Mouse (Mus musculus): ENCODE results near the gene Ints3. TPM values are rescaled to one million over a fixed set of nuclear protein-coding genes. Genes with fewer than 3 reads are reported as not detected.

Gene Ints3
- polyA plus RNA-seq, 1 experiment from 2014 or later, result 31.5 TPM

DNA sequence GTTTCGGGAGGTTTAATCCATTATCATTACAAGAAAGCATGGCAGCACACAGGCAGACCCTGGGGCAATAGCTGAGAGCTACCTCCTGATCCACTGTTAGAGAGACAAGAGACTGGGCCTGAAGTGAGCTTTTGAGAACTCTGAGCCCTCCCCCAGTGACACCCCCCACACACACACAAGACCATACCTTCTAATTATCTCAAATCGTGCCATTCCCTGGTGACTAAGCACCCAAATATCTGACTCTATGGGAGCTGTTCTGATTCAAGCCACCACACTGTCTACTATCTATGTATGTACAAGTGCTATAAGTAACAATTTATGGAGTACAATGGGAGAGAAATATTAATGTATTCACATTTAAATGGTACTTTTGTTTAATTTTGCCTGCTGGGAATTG lies 7.3 kb upstream of the Ints3 start:
- no peak overlapping the region for H3K9ac ChIP-seq (replicated peaks)
- WGBS, result 86% methylated on average over 2 of the region's 2 CpGs
- H3K4me1 ChIP-seq, result peaks cover 3% of the 10 kb centered on the region
- no peaks in the 10 kb centered on the region for H3K9me3 ChIP-seq (replicated peaks)
- no peak overlapping the region for H3K4me3 ChIP-seq (replicated peaks)
- no peaks in the 10 kb centered on the region for H3K36me3 ChIP-seq
- ATAC-seq (ENCODE audit: low FRiP score), result no peak
- H3K4me2 ChIP-seq, result no peak overlapping the region
- H3K27me3 ChIP-seq (replicated peaks), result no peaks in the 10 kb centered on the region
- no peak overlapping the region for H3K27ac ChIP-seq (replicated peaks)

DNA sequence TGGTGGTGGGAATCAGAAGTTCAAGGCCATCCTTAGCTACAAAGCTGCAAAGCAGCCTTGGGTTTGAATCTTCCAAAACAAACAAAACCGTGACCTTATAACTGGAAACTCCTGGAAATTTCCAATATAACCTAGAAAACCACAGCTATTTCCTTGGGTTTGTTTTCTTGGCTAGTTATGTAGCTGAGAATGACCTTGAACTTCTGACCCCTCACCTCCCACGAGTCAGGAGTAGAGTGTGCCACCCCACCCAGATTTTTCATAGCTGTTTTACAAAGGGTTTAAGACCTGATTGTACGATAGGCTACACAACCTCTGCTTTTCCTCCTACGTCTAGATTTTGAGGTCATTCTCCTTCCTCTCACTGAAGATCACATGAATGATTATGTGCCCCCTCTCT lies 3.7 kb upstream of the Ints3 start:
- WGBS, result 85% methylated on average over 4 of the region's 4 CpGs
- H3K4me3 ChIP-seq (replicated peaks), result no peak overlapping the region
- no peak for ATAC-seq (ENCODE audit: low FRiP score)
- no peak overlapping the region for H3K9ac ChIP-seq (replicated peaks)
- no peaks in the 10 kb centered on the region for H3K27me3 ChIP-seq (replicated peaks)
- H3K4me2 ChIP-seq, result no peak overlapping the region
- H3K9me3 ChIP-seq (replicated peaks), result no peaks in the 10 kb centered on the region
- H3K27ac ChIP-seq (replicated peaks), result no peak overlapping the region
- peaks cover 10% of the 10 kb centered on the region for H3K4me1 ChIP-seq
- H3K36me3 ChIP-seq, result no peaks in the 10 kb centered on the region

DNA sequence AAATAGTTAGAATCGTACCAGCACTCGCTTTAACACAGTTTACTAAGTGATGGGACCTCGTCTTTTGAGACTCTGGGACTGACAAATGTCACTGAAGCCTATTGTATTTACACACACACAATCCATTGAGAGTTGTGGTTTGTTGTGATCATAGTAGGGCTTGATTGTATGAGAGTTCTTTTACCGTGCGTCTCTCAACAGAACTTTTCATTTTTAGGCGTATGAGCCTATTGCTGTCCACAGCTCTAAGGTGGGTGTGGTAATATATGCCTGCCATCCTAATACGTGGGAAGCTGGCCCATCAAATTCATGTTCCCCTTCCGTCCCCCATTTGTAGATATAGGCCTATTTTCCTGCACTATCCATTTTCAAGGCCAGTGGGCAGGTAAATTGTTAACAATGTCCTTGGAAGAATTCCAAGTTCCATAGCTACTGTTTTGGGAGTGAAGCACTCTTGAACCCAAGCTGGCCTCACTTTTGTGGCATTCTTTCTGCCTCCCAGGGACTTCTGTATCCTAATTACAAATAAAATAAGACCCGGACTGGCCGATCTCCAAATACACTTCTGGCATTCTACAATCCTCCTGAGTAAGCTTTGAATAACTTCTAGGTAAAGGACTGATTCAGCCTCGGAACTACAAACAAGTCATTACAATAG lies 780 bp upstream of the Ints3 start:
- Histone ChIP-seq H3K36me3 (peaks cover 3% of the 10 kb centered on the region; the same call in 1 of the 2 replicates), H3K9ac (replicated peaks) (peak overlapping the region; percentile 56), H3K27me3 (replicated peaks) (no peaks in the 10 kb centered on the region), H3K9me3 (replicated peaks) (no peaks in the 10 kb centered on the region), H3K4me1 (peaks cover 34% of the 10 kb centered on the region), H3K4me3 (replicated peaks) (peak overlapping the region; percentile 79), H3K4me2 (peak overlapping the region; percentile 94), H3K27ac (replicated peaks) (peak overlapping the region; percentile 95)
- 58% methylated on average over 11 of the region's 11 CpGs for WGBS
- 0 out of 2 replicates have a peak, but pooled peaks have one; percentile 1 for ATAC-seq (ENCODE audit: low FRiP score)

DNA sequence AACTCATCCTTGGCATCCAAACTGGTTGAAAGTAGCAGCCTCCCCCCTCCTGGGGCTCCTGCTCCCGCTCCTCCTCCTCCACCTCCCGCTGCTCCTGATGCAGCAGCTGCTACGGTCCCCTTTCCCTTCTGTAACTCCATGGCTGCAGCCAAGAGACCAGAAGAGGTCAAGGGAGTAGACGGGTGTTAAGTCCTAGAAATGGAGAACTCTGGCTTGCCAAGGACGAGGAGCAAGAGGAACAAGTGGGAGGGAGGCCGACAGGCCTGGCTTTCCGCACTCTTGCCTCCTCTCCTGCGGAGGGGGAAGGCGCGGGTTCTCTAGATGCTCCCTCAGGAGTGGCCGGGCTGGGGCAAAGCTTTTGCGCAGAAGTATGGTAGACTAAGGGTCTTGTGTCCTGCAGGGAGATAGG lies 607 bp downstream of the Ints3 start:
- peak overlapping the region; percentile 94 for H3K4me2 ChIP-seq
- H3K4me1 ChIP-seq, result peaks cover 44% of the 10 kb centered on the region
- peaks cover 3% of the 10 kb centered on the region; the same call in 1 of the 2 replicates for H3K36me3 ChIP-seq
- ATAC-seq (ENCODE audit: low FRiP score), result peak; percentile 42
- H3K27ac ChIP-seq (replicated peaks), result peak overlapping the region; percentile 95
- peak overlapping the region; percentile 79 for H3K4me3 ChIP-seq (replicated peaks)
- WGBS, result 0% methylated on average over 12 of the region's 12 CpGs
- H3K9me3 ChIP-seq (replicated peaks), result no peaks in the 10 kb centered on the region
- H3K9ac ChIP-seq (replicated peaks), result peak overlapping the region; percentile 95
- no peaks in the 10 kb centered on the region for H3K27me3 ChIP-seq (replicated peaks)

DNA sequence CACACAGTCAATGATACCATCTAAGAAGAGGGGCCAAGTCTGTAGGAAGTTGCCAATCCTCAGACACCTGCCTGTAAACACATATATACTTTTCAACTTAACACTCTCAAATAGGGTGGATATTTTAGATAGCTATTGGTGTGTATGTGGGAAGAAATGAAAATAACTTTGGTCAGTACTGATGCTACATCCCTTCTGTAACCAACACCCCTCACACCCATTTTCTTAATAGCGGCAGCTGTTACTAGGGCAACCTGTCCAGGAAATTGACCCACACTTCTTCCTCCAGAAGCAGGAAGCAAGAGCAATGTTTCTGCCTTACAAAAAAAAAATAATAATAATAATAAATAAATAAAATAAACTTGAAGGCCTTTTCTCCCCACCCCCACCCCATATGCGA lies 1.1 kb downstream of the Ints3 start:
- H3K4me1 ChIP-seq, result peaks cover 44% of the 10 kb centered on the region
- 10% methylated on average over 2 of the region's 2 CpGs for WGBS
- no peaks in the 10 kb centered on the region for H3K27me3 ChIP-seq (replicated peaks)
- ATAC-seq (ENCODE audit: low FRiP score), result no peak
- H3K9me3 ChIP-seq (replicated peaks), result no peaks in the 10 kb centered on the region
- H3K36me3 ChIP-seq, result peaks cover 3% of the 10 kb centered on the region; the same call in 1 of the 2 replicates
- H3K27ac ChIP-seq (replicated peaks), result peak overlapping the region; percentile 95; the same call in 1 of the 2 replicates
- H3K9ac ChIP-seq (replicated peaks), result peak overlapping the region; percentile 95
- peak overlapping the region; percentile 79 for H3K4me3 ChIP-seq (replicated peaks)
- peak overlapping the region; percentile 94 for H3K4me2 ChIP-seq

DNA sequence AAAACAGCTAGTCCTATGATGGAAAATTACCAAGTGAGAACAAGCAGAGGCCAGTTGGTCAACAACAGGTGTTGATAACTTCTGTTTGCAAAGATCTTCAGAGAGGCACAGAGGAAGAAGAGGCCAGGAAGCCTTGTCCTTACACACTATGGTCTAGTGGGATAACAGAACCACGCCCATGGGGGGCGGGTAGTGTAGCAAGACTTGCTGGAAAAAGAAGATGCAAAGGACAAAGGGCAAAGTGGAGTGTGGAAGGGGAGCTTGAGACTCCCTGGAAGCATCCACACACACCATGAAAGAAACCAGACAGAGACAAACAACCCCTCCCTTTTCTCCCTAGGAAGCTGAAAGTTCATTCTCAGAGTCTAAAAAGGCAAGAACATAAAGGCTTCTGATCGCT lies 3.8 kb downstream of the Ints3 start:
- Histone ChIP-seq H3K27ac (replicated peaks) (no peak overlapping the region), H3K36me3 (peaks cover 10% of the 10 kb centered on the region; the same call in 1 of the 2 replicates), H3K9me3 (replicated peaks) (no peaks in the 10 kb centered on the region), H3K4me1 (peaks cover 46% of the 10 kb centered on the region), H3K4me3 (replicated peaks) (no peak overlapping the region), H3K9ac (replicated peaks) (no peak overlapping the region), H3K27me3 (replicated peaks) (no peaks in the 10 kb centered on the region), H3K4me2 (no peak overlapping the region)
- 85% methylated on average over 3 of the region's 3 CpGs for WGBS
- ATAC-seq (ENCODE audit: low FRiP score), result no peak

DNA sequence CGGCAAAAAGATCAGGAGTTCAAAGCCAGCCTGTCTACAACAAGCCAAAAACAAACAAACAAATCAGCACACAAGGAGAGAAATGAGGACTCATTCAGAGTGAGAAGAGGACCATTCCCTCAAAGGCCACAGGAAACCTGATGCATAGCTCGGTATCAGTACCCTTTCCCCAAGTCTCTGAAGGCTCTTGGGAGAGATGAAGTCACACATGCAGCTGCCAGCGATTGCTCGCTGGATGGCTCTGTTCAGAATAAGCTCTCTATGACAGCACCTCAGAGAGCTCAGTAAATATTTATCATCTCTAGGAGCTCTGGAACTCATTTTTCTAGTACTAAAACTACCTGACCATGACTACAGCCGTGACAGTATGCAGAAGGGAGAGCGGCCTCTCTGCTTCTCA lies 5.2 kb downstream of the Ints3 start:
- Histone ChIP-seq H3K4me1 (peaks cover 40% of the 10 kb centered on the region), H3K27me3 (replicated peaks) (no peaks in the 10 kb centered on the region), H3K27ac (replicated peaks) (no peak overlapping the region), H3K4me2 (no peak overlapping the region), H3K4me3 (replicated peaks) (no peak overlapping the region), H3K9ac (replicated peaks) (no peak overlapping the region), H3K36me3 (peaks cover 17% of the 10 kb centered on the region), H3K9me3 (replicated peaks) (no peaks in the 10 kb centered on the region)
- ATAC-seq (ENCODE audit: low FRiP score), result no peak
- WGBS, result 82% methylated on average over 6 of the region's 6 CpGs

DNA sequence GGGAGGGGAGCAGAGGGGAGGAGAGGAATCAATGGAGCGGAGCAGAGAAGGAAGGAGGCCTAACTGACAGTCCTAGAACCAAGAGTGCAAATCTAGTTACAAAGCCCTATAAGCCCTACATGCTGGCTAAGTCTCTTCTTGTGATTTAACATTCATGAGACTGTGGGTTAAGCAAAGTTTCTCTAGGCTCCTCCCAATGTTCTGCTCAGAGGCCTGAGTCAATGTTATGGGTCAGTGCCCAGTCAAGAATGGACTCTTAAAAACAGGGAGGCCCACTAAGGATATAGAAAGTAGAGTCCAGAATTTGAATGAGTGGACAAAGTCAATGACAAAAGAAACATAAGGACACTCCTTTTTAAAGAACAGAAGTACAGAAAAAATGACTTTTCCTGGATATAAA lies 5.8 kb downstream of the Ints3 start:
- Histone ChIP-seq H3K4me3 (replicated peaks) (no peak overlapping the region), H3K27ac (replicated peaks) (no peak overlapping the region), H3K4me2 (no peak overlapping the region), H3K4me1 (peaks cover 40% of the 10 kb centered on the region), H3K9ac (replicated peaks) (no peak overlapping the region), H3K9me3 (replicated peaks) (no peaks in the 10 kb centered on the region), H3K27me3 (replicated peaks) (no peaks in the 10 kb centered on the region), H3K36me3 (peaks cover 23% of the 10 kb centered on the region)
- WGBS, result 92% methylated on average over 1 of the region's 1 CpGs
- ATAC-seq (ENCODE audit: low FRiP score), result no peak

DNA sequence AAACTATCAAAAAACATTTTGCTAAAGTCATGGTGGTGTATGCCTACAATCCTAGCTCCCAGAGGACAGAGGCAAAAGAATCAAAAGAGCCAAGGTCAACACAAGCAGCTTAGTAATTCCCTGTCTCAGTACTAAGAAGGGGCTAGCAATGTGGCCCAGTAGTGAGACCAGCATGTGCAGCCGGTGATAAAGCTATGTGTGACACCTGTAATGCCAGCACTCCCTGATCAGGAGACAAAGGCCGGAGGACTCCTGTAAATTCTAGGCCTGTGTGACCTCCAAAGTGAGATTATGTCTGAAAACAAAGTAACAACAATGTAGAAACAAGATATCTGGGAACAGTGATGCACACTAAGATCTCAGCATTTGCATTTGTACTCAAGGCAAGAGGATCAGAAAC lies 7.9 kb downstream of the Ints3 start:
- Histone ChIP-seq H3K4me2 (no peak overlapping the region), H3K4me3 (replicated peaks) (no peak overlapping the region), H3K9me3 (replicated peaks) (no peaks in the 10 kb centered on the region), H3K9ac (replicated peaks) (no peak overlapping the region), H3K4me1 (peaks cover 20% of the 10 kb centered on the region), H3K27me3 (replicated peaks) (no peaks in the 10 kb centered on the region), H3K36me3 (peaks cover 39% of the 10 kb centered on the region), H3K27ac (replicated peaks) (no peak overlapping the region)
- no peak for ATAC-seq (ENCODE audit: low FRiP score)
- WGBS, result 90% methylated on average over 2 of the region's 2 CpGs

DNA sequence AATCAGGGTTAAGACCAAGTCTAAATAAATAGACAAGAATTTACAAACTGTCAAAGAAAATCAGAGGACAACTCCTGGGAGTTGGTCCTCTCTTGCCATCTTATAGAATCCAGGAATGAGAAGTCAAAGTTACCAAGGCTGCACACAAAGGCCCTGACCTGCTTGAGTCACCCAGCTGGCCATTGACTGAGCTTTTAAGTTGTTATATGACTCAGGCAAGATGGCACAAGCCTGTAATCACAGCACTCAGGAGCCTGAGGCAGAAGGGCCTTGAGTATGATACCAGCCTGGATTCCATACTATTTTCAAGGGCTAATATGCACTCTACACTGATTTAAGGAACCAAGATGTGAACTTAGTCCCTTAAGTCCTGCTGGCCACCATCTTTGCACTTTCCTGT lies 9.9 kb downstream of the Ints3 start:
- peaks cover 6% of the 10 kb centered on the region; the same call in 1 of the 2 replicates for H3K4me1 ChIP-seq
- no peak overlapping the region for H3K4me3 ChIP-seq (replicated peaks)
- no peaks in the 10 kb centered on the region for H3K27me3 ChIP-seq (replicated peaks)
- peaks cover 53% of the 10 kb centered on the region for H3K36me3 ChIP-seq
- ATAC-seq (ENCODE audit: low FRiP score), result no peak
- no peaks in the 10 kb centered on the region for H3K9me3 ChIP-seq (replicated peaks)
- no peak overlapping the region for H3K27ac ChIP-seq (replicated peaks)
- no peak overlapping the region for H3K9ac ChIP-seq (replicated peaks)
- no peak overlapping the region for H3K4me2 ChIP-seq

DNA sequence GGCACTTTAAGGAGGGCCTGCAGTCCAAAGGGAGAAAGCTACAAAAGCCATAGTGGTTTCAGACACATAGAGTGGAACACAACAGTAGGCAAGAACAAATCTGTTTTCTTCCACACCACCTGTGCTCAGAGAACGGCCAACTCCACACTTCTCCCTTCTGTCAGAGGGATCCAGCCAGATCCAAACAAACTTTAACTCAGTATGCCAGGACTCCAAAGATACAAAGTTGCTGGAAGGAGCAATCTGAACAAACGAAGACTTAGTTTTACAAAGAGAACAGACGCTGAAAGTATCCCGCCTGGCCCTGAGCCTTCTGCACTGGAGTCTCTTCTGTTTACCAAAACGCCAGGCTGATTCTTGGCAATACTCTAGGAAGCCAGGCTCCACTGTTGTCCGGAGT lies 12.7 kb downstream of the Ints3 start:
- no peak overlapping the region for H3K4me2 ChIP-seq

DNA sequence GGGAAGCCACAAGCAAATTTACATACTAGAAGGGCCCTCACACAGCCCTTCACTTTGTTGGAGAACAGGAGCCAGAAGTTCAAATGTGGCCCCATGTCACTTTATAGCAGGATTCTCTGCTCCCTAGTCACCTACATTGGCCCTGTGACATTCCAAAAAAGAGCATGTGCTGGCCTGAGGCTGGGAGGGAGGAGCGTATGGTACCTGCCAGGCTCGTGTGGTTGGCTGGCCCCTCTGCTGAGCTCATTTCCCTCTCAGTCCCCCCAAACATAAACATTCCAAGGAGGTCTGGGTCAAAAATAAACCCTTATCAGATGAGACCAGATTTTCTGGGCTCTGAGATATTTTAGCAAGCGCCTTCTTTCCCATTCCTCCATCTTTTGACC lies 20.4 kb downstream of the Ints3 start:
- WGBS, result 74% methylated on average over 3 of the region's 3 CpGs
- no peak overlapping the region for H3K4me2 ChIP-seq
- H3K9me3 ChIP-seq (replicated peaks), result no peaks in the 10 kb centered on the region
- no peak overlapping the region for H3K9ac ChIP-seq (replicated peaks)
- H3K4me3 ChIP-seq (replicated peaks), result no peak overlapping the region
- no peaks in the 10 kb centered on the region for H3K27me3 ChIP-seq (replicated peaks)
- no peak for ATAC-seq (ENCODE audit: low FRiP score)
- peaks cover 83% of the 10 kb centered on the region for H3K36me3 ChIP-seq
- H3K27ac ChIP-seq (replicated peaks), result no peak overlapping the region
- no peaks in the 10 kb centered on the region for H3K4me1 ChIP-seq

More for the DNA sequence above, 12.7 kb downstream of the Ints3 start:
- Histone ChIP-seq H3K27me3 (replicated peaks) (no peaks in the 10 kb centered on the region), H3K27ac (replicated peaks) (no peak overlapping the region), H3K9me3 (replicated peaks) (no peaks in the 10 kb centered on the region), H3K36me3 (peaks cover 74% of the 10 kb centered on the region), H3K4me3 (replicated peaks) (no peak overlapping the region), H3K9ac (replicated peaks) (no peak overlapping the region), H3K4me1 (0 out of 2 replicates have a peak, but pooled peaks cover 2% of the 10 kb centered on the region)
- WGBS, result 93% methylated on average over 6 of the region's 6 CpGs
- no peak for ATAC-seq (ENCODE audit: low FRiP score)

Measured in neural tube, embryonic 15.5 days (tissue).